Mouse (Mus musculus) kidney, postnatal 36 days (tissue): ENCODE measurements around the gene Rnh1.
A peak's percentile ranks its signal among the peaks of the same experiment; 100 is the strongest.

Experiments used
- DNase-seq, 2 experiments: peaks; one replicate each; pipeline ENCODE4 v3.0.0; 2021 to 2022; ENCODE audit warnings: mixed read lengths in 2 of 2

Rnh1 gene

DNA sequence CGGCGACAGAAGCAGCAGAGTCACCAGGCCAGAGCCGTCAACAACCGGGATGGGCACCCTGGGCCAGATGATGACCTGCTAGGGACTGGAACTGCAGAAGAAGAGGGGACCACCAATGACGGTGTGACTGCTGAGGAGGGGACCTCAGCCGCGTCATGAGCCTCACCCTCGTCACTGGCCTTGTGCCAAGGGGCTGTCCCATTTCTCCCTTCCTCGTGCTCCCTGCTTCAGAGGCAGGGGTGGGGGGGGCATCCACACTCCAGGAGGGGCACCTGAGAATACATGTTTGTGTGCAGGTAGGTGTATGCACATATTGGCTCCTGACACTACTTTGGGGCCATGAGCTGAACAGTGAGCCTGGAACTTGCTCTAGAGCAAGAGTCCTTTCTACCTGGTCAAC is 17.3 kb downstream of the Rnh1 start:
- DNase-seq = peak in 1 of 2 experiments; percentile 16

GRCm38 (mm10) chr7:141148639-141149038 is 24.0 kb downstream of the Rnh1 start:
- no peak for DNase-seq

DNA sequence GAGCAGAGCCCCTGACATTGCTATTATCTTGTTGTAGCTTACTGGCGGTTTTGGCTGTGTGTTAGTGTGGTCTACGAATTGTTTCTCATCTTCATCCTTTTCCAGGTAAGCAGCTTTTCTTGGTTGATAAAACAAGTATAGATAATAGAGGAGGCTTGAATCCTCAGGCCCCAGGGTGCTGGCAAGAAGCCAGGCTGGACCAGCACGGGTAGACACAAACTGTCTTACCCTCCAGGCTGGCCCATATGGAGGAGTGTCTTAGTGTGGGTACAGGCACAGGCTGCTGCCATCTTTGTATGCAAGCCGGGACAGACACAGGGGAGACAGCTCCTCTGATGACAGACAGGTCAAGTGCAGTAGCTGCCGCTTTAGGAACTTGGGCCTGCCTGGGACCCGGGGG is 25.6 kb downstream of the Rnh1 start:
- DNase-seq = peak in 1 of 2 experiments; percentile 15

- DNase-seq = no peak
Observed at GRCm38 (mm10) chr7:141146043-141146595, 26.5 kb downstream of the Rnh1 start.

DNA sequence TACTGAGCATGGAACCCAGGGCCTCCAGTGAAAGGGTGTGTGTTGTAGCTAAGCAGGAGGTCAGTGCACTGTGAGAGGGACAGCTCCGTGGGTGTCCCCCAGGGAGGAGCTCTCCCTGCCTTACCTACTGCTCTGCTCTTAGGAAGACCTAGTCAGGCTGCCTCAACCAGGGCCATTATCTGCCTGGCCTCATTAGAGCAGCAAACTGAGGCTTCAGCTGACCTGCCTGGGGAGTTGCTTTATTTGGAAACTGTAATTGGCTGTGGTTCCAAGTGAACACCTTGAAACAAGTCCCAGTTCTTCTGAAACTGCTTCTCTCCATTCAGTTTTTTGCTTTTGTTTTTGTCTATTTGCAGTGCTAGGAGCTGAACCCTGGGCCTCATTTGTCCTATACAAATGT is 27.3 kb downstream of the Rnh1 start:
- DNase-seq = no peak

GRCm38 (mm10) chr7:141144650-141145049 is 28.0 kb downstream of the Rnh1 start:
- DNase-seq = no peak

DNA sequence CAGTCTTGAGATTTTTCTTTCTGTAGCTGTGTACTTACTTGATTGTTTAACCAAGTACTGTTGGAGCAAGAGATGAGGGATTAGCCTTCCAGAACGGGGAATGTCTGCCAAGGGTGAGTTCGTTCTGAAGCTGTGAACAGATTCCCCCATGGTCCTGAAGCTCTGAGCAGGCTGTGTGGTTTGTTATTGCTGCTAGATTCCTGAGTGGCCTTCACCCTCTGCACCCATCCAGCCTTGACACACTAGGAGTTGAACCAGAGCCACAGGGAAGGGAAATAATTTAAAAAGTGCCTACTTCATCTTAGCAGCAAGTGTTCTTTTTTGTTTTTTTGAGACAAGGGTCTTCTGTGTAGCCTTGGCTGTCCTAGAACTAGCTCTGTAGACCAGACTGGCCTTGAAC is 28.8 kb downstream of the Rnh1 start:
- DNase-seq = no peak

DNA sequence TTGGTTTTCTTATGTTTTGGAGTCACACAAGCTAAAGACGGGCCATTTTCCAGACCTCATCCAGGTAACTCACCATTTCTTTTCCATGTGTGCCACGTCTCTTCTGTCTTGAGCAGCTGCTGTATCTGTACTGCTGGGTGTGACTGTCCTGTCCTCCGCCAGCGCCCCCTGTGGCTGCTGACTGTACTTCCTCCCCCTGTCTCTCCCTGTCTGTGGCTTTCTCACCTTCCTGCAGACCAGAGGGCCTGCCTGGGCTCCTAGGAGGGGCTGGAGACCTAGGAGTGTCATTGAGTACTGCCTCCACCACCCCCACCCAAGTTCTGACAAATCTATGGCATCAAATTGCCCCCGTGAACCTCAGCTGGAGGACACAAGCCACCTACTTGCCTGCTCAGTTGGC is 29.5 kb downstream of the Rnh1 start:
- DNase-seq = peak in 1 of 2 experiments; percentile 76

DNA sequence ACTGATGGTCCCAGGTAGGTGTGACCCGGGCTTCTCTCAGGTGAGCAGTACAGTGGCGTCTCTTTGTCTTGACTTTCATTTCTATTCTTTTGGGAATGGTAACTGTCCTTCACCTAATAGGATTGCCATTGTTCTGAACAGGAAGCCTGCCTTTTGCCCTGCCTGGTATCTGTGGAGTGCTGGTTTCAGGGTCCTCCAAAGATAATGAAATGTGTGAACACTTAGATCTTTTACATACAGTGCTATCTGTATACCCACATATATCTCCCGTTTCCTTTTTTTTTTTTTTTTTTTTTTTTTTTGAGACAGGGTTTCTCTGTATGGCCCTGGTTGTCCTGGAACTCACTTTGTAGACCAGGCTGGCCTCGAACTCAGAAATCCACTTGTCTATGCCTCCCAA is 31.3 kb downstream of the Rnh1 start:
- DNase-seq = no peak

DNA sequence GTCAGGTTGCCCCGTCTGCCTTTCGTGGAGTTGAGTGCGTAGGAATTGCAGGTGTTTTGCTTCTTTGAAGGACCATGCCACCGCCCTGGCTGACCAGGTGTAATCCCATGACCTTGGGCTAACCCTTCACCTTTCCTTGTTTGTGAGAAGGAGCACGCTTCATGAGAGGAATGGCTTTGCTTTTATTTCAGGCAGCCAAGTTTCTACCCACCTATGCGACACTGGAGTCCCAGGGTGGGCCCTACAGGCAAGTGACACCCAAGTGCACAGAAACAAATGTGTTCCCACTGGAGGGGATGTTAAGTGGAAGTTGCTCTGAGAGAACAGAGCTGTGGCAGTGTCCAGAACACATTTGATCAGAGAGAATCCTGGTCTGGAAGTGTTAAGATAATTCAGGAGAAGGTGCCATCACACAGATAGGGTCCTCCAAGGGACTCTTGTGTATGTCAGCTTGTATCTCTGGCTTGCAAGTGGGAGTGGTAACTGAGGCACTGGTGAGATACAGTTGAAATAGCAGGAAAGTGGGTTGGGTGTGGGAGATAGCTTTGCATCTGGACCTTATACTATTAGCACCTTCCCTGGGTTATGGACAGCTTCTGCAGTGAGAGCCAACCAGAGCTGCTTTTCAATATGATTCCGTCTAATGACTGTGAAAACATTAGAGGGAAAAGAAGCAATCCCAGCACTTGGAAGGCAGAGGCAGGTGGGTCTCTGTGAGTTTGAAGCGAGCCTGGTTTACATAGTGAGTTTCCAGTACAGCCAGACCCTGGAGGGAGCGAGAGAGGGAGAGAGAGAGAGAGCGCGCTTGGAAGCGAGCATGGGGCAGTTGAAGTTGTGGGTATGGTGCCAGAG is 40.5 kb downstream of the Rnh1 start:
- DNase-seq = peak in 1 of 2 experiments; percentile 34

DNA sequence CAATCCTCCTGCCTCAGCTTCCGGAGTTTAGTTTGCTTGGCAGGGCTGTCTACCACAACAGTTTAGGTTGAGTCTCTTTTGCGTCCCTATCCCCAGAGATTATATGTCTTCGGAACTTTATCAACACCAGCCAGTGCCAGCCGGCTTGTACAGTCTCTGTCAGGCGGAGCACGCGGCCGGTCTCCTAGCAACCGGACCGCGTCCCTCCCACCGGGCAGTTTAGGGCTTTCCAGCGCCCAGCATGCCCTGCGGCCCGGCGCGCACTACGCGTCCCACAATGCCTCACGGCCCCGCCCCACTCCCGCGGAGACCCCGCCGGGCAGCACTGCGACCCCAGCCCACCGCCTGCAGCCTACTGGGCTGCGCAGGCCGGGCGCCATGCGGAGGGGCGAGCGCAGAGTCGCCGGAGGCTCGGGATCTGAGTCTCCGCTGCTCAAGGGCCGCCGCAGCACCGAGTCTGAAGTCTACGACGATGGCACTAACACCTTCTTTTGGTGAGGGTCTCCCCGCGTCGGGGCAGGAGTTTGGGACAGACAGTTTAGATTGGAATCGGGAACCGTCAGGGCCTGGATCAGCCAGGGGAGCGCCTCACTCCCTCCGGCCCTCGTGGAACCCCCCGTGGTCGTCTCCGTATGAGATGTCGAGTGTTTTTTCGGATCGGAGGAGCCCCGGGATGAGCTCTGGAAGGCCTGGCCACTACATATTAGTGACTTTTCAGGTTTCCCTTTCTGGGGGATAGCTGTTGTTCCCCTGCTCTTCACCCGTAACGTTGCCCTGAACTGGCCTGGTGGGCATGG is 41.4 kb downstream of the Rnh1 start:
- DNase-seq = peak; percentile 95 to 96

DNA sequence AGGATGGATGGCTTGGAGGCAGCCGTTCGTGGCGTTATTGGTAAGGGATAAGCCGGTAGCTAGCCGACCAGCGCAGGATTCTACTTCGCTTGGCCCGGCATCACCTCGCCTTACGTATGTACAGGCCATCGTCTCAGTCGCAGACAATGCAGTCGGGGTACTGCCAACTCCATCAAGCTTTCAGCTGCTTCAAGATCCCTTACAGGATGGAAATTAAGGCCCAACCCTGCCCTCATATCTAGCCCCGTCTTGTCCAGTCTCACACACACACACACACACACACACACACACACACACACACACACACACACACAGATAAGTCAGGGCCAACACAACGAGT is 49.2 kb downstream of the Rnh1 start:
- no peak for DNase-seq

DNA sequence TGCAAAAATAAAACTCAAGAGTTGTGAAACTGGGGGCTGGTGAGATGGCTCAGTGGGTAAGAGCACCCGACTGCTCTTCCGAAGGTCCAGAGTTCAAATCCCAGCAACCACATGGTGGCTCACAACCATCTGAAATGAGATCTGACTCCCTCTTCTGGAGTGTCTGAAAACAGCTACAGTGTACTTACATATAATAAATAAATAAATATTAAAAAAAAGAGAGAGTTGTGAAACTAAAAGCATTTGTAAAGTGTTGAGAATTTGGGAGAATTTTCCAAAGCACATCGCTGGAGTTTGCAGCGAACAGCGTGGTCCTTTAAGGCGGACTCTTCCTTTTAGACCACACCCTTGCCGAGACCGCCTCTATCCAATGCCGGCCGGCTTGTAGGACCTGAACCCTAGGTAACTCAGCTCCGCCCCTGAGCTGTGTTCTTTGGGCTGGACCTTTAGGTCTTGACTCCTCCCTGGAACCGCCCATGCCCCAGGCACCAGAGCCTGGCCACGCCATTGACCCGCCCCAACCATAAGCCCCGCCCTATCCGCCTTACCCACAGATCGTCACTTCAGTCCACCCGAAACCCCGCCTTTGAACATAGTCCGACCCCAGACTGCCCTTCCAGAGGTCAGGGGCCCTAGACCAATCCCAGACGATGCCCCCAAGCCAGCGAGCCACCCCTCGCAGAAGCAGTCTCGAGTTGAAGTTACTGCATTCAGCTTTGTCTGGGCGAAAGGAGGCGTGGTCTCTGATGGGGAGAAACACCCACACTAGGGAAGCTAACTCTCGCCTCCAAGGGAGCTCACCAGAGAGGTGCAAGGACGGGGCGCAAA is 49.8 kb downstream of the Rnh1 start:
- peak; percentile 99 for DNase-seq

- DNase-seq = peak; percentile 80 to 85
Observed at GRCm38 (mm10) chr7:141122245-141122644, 50.4 kb downstream of the Rnh1 start, which contains the start of gene Ptdss2. Gene Ptdss2 (plus strand): TSS chr7:141122382.

DNA sequence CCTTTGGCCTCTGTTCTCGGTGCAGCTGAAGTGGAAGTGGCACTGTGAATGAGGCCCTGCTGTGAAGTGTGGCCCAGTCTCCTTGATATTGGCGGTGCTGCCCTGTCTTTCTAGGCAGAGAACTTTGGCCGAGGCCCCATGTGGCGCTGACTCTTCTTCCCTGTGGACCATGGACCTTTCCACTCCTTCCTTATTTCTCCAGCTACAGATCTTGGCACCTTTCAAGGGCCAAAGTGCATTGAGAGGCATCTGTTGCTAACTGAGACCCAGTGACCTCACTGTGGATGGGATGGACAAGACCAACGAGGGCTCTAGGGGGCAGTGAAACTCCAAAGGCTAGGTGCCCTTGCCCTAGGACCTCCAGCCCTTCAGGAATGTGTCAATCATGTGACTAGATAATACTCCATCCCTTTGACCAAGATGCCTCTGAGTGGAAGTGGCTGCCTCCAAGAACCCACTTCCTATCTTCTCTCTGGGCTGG is 51.6 kb downstream of the Rnh1 start:
- DNase-seq = peak; percentile 84 to 94

DNA sequence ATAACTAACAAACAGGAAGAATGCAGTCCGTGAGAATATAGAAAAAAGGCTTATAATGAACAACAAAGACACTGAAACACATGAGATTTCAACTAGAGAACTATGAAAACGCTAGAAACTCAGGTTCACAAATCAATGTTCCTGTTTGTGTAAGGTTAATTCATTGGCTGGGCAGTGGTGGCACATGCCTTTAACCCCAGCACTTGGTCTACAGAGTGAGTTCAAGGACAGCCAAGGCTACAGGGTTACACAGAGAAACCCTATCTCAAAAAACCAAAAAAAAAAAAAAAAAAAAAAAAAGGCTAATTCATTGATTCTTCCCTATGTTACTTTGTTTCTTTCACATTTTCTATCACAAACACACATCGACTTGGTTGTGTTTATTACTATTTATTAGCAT is 52.1 kb downstream of the Rnh1 start:
- no peak for DNase-seq

DNA sequence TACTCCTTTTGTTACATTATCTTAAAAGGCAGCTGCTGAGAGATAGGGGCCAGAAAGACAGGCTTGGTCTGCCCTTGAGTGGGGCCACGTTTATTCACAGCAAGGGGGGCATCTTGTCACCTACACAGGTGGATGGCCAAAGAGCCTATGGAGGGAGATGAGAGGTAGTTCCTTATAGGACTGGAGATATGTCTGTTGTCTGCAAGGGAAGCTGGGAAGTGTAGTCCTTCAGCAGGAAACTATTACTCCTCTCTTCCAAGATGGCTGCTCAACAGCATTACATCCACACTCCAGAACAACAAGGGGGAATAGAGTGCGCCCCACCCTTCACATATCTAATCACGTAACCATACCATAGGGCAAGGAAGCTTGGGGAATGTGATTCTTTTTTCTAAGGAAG is 53.2 kb downstream of the Rnh1 start:
- no peak for DNase-seq

DNA sequence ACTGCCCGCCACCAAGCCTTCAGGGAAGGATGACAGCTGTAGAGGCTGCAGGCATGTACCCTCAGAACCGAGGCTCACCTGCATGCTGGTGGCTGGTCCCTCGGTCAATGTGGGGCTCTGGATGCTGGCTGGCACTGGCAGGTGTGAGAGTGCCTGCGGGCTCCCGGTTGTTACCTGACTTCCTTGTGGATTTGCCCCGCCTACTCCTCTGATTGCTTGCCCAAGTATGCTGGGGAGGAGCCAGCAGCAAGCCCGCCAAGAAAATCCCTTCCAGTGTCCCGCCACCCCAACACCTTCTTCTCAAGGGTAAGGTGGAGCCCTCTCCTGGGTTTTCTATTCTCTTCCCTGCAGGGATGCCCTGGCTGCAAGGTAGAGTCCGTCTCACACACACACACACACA is 55.0 kb downstream of the Rnh1 start, which contains the start of gene Ano9:
Gene Ano9 (minus strand): TSS at position 171 of the 400 bp plus-strand sequence.
- DNase-seq = peak; percentile 81 to 82

- DNase-seq = no peak
Observed at GRCm38 (mm10) chr7:141115874-141116273, 56.8 kb downstream of the Rnh1 start.
